Mouse (Mus musculus) bone marrow macrophage, adult 2 months (primary cell): ENCODE data around the gene Caprin1.

ENCODE experiments used
- CTCF ChIP-seq: IDR thresholded peaks from 2 replicates; pipeline ENCODE4 v1.5.1; 2012; ENCODE audit warnings: low read depth, mild to moderate bottlenecking, low read length, moderate library complexity
- POLR2A ChIP-seq: IDR thresholded peaks from 2 replicates; pipeline ENCODE4 v1.6.1; 2012; ENCODE audit warnings: mild to moderate bottlenecking, low read depth, low read length, borderline replicate concordance

- no peak for TF ChIP-seq POLR2A
- no peak for TF ChIP-seq CTCF
These were observed 83.0 kb downstream of the Caprin1 start for GRCm38 (mm10) chr2:103714412-103714811.
